8 mouse cellular contexts compared by ENCODE assay signal in genomic region chr10:59494044-59494443, GRCm38 (mm10). TPM values are rescaled to one million over a fixed set of nuclear protein-coding genes. Genes with fewer than 3 reads are reported as not detected.
A peak's percentile ranks its signal among the peaks of the same experiment; 100 is the strongest.
DNase-seq lines count a peak whose midpoint lies in the region; ATAC-seq and TF ChIP-seq lines count a peak whose summit lies in the region.

No protein-coding gene starts in this region.

- peak; percentile 37 for DNase-seq in cerebellum, adult 11-12 months
- DNase-seq in liver, embryonic 14.5 days (ENCODE audit: low read depth in 3 of 3, low spot score in 3 of 3), result no peak
- no peak for DNase-seq in liver
- DNase-seq in frontal cortex, postnatal 10 days (ENCODE audit: low spot score in 2 of 2), result no peak
- DNase-seq in urinary bladder, postnatal 25 days (ENCODE audit: low spot score), result no peak

- TF ChIP-seq EP300 in liver, embryonic 14.5 days (IDR thresholded peaks at IDR 0.05; ENCODE audit: low read depth), result no peak

- no peak for ATAC-seq in cerebellum, adult (ENCODE audit: insufficient number of reproducible peaks, low FRiP score, low TSS enrichment)
- no peak for ATAC-seq in liver, embryonic 14.5 days (ENCODE audit: insufficient read depth)
- ATAC-seq in common myeloid progenitor, adult 5-6 weeks (replicated peaks; ENCODE audit: low read depth, poor library complexity, severe bottlenecking), result peak; percentile 76

- H3K9ac ChIP-seq in liver, embryonic 14.5 days (replicated peaks), result no peak overlapping the region

- 23% methylated on average over 2 of the region's 2 CpGs for WGBS in liver, embryonic 14.5 days (ENCODE audit: insufficient replicate concordance)
- 47% methylated on average over 2 of the region's 2 CpGs for WGBS in olfactory bulb, adult 2 months

- H3K27me3 ChIP-seq in liver, embryonic 14.5 days (ENCODE audit: control insufficient read depth, insufficient read depth, low read length), result no peaks in the 10 kb centered on the region

- no peaks in the 10 kb centered on the region for H3K9me3 ChIP-seq in liver, embryonic 14.5 days (ENCODE audit: control insufficient read depth, low read length)

- no peak for TF ChIP-seq POLR2A in olfactory bulb, adult 2 months (IDR thresholded peaks at IDR 0.05; ENCODE audit: insufficient read depth, low read depth, low read length)

- no peak overlapping the region for H3K4me3 ChIP-seq in liver, embryonic 14.5 days (ENCODE audit: insufficient read depth in 1 of 2, low read depth in 2 of 2, low read length in 2 of 2)
- H3K4me3 ChIP-seq in olfactory bulb, adult 2 months (ENCODE audit: insufficient read depth, low read depth, low read length), result no peak overlapping the region

- no peak overlapping the region for H3K4me2 ChIP-seq in liver, embryonic 14.5 days (ENCODE audit: low read depth)

- peak; percentile 28; the same call in 1 of the 2 replicates for TF ChIP-seq CTCF in liver, embryonic 14.5 days (IDR thresholded peaks at IDR 0.05; ENCODE audit: low read depth)
- TF ChIP-seq CTCF in olfactory bulb, adult 2 months (IDR thresholded peaks at IDR 0.05; ENCODE audit: insufficient read depth, low read depth, low read length), result 0 out of 2 replicates have a peak, but pooled peaks have one; percentile 28

- H3K27ac ChIP-seq in liver, embryonic 14.5 days, result no peak overlapping the region
- H3K27ac ChIP-seq in olfactory bulb, adult 2 months (ENCODE audit: insufficient read depth, low read depth, low read length), result no peak overlapping the region

- no peaks in the 10 kb centered on the region for H3K4me1 ChIP-seq in liver, embryonic 14.5 days (replicated peaks; ENCODE audit: control insufficient read depth in 2 of 2, insufficient read depth in 2 of 2, low read length in 1 of 2)
- peaks cover 4% of the 10 kb centered on the region; the same call in 1 of the 2 replicates for H3K4me1 ChIP-seq in olfactory bulb, adult 2 months (ENCODE audit: control insufficient read depth, insufficient read depth, low read length)

- H3K36me3 ChIP-seq in liver, embryonic 14.5 days (replicated peaks; ENCODE audit: control insufficient read depth, insufficient read depth, low read depth), result no peaks in the 10 kb centered on the region

RNA-seq across cellular contexts. Expression of gene Oit3, which starts 52.5 kb away (rescaled TPM):
- 14.9 and 16.0 TPM in 2 replicates for polyA plus RNA-seq in liver, embryonic 14.5 days (2012; rRNA removed)
- polyA plus RNA-seq in liver, embryonic 14.5 days (2014; fragmentation: Nextera tagmentation; extraction: Ambion mirVana), result 17.5 and 17.6 TPM in 2 replicates
- 0.32 TPM in 1 of 2 replicates, not detected in the other for total RNA-seq in common myeloid progenitor, adult 5-6 weeks (2017)
- polyA plus RNA-seq in olfactory bulb, adult 2 months (2012; ENCODE audit: insufficient read depth, insufficient read length, low replicate concordance, missing spikeins), result not detected in 2 replicates

Comparison
In these comparisons a context has a peak if more than half of its experiments do, and no peak if none do; other contexts are left out.
1. RNA of gene Oit3, which starts 52.5 kb away (polyA plus RNA-seq): 14.9 to 17.6 TPM in liver, embryonic 14.5 days; not detected in olfactory bulb, adult 2 months; every median in the first group is over 10 times any median in the second.